Mouse (Mus musculus) heart, adult 18-20 months (tissue): ENCODE data around the gene Disp2. TPM values are rescaled to one million over a fixed set of nuclear protein-coding genes. Genes with fewer than 3 reads are reported as not detected.
A peak's percentile ranks its signal among the peaks of the same experiment; 100 is the strongest.

Source experiments
- DNase-seq, 2 experiments: peaks; one replicate each; pipeline ENCODE4 v3.0.0; 2021 to 2022; ENCODE audit warnings: mixed read lengths in 1 of 2
- total RNA-seq, 2 experiments: library from RNA; stranded (reverse); gene quantifications; 2 replicates each; pipeline ENCODE4 v1.2.3; 2021

Disp2 gene
- total RNA-seq, 2 experiments from 2014 or later = 0.07 TPM; not detected in 1

GRCm38 (mm10) chr2:118786525-118786924, 7.0 kb downstream of the Disp2 start:
- DNase-seq = no peak

GRCm38 (mm10) chr2:118789501-118789900, 10.0 kb downstream of the Disp2 start:
- peak in 1 of 2 experiments; percentile 9 for DNase-seq

DNA sequence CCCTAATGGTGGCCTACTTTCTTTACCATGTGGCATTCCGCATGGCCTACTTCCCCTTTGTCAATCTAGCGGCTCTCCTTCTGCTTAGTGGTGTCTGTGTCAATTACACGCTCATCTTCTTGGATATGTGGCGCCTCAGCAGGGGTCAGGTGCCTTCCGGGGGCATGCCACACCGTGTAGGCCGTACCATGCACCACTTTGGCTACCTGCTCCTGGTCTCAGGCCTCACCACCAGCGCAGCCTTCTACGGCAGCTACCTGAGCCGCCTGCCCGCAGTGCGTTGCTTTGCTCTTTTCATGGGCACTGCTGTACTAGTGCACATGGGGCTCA, 10.7 kb downstream of the Disp2 start:
- no peak for DNase-seq

DNA sequence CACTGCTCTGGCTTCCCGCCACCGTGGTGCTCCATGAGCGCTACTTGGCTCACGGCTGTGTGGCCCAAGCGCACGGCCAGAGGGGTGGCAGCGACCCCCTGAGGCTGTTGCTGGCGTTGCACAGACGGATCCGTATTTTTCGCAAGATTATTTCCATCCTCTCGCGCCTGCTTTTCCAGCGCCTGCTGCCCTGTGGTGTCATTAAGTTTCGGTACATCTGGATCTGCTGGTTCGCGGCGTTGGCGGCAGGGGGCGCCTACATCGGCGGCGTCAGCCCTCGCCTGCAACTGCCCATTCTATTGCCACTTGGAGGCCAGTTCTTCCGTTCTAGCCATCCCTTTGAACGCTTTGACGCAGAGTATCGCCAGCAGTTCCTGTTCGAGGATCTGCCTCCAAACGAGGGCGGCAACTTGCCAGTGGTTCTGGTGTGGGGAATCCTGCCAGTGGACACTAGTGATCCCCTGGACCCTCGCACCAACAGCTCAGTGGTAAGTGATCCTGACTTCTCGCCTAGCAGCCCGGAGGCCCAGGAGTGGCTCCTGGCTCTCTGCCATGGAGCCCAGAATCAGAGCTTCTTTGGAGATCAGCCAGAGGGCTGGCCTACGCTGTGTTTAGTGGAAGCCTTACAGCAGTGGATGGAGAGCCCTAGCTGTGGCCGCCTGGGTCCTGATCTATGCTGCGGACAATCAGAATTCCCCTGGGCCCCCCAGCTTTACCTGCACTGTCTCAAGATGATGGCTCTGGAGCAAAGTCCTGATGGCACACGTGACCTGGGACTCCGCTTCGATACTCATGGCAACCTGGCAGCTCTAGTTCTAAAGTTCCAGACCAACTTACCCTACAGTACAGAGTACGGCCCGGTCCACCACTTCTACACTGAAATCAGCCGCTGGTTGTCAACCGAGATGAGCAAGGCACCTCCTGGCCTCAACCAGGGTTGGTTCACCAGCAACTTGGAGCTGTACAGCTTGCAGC, 11.3 kb downstream of the Disp2 start:
- DNase-seq = peak; percentile 60 to 68

DNA sequence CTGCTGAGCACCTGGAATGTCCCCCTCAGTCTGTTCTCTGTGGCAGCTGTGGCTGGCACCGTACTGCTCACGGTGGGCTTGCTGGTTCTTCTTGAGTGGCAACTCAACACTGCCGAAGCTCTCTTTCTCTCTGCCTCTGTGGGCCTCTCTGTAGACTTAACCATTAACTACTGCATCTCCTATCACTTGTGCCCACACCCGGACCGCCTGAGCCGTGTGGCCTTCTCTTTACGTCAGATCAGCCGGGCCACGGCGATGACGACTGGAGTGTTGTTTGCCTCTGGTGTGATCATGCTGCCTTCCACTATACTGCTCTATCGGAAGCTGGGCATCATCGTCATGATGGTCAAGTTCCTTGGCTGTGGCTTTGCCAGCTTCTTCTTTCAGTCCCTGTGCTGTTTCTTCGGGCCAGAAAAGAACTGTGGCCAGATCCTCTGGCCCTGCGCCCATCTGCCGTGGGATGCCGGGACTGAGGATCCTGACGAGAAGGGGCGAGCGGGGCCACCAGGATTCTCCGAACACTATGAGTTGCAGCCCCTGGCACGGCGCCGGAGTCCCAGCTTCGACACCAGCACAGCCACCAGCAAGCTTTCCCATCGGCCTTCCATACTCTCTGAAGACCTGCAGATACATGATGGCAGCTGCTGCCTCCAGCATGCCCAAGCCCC, 12.2 kb downstream of the Disp2 start:
- no peak for DNase-seq

- DNase-seq = no peak
Measured at GRCm38 (mm10) chr2:118792259-118792613, 12.7 kb downstream of the Disp2 start.

DNA sequence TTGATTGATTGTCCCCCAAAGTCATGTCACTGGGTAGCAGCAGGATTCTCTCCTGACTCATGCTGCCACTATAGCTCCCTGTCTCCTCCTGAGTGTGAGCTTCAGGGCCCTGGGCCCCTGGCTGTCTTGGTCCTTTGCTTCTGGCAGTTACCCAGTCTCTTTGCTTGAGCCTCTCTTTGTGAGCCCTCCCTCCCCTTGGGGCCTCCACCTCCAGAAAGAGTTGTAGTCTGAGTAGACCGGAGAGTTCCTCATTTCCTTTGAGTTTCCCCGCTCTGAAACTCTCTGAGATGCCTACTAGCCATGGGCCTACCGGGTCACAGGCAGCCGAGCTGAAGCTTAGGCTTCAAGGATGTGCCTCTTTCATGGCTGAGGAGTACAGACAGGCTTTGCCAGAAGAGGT, 14.1 kb downstream of the Disp2 start:
- DNase-seq = no peak

- DNase-seq = no peak
Measured at GRCm38 (mm10) chr2:118802542-118803118, 23.1 kb downstream of the Disp2 start.

DNA sequence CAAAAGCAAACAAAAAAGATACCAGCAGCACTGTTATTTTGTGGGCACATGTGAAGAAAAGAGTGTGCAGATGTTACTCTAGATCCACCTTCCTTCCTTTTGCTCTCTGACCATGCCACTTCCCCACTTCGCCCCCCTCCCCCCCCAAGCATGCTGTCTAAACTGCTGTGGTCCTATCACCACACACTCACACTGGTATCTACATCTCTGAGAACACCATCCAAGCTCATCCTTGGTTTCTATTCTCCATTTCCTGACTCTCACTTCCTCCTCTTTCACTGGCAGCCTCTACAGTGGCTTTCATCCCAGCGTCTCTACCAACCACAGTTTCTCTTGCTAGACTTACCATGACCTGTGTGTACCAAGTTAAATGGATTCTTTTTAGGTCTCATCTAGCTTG, 25.0 kb downstream of the Disp2 start:
- DNase-seq = no peak

DNA sequence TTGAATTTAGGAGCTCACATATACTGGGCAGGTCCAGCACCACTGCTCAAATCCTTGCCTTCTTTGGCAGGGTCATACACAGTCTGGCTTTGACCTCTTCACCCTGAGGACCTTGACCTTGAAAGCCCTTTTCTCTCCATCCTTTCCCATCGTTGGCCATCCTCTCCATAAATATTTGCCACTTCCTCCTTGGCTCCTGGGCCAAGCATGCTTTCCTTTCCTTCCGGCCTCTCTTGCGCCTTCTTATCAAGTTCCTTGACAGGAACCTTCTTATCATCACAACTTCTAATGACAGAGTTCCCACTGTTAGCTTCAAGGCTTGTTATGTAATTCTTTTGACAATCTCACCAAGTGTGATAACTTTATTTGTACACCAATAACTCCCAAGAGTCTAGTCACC, 25.6 kb downstream of the Disp2 start:
- DNase-seq = no peak

DNA sequence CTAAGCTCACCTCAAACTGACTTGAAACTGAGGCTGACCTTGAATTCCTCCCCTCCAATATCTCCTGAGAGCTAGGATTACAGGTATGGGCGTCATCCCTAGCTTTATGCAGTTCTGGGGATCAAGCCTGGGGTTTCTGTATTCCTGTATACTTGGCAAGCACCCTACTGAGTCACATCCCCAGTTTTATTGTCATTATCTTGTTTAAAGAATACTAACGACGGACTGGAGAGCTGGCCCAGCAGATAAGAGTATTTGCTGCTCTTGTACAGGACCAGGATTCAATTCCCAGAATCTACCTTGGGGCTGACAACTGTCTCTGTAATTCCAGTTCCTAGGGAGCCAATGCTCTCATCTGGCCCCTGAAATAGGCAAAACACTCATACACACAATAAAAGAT, 26.2 kb downstream of the Disp2 start:
- no peak for DNase-seq

GRCm38 (mm10) chr2:118806860-118807259, 27.3 kb downstream of the Disp2 start:
- peak; percentile 59 to 78 for DNase-seq

DNA sequence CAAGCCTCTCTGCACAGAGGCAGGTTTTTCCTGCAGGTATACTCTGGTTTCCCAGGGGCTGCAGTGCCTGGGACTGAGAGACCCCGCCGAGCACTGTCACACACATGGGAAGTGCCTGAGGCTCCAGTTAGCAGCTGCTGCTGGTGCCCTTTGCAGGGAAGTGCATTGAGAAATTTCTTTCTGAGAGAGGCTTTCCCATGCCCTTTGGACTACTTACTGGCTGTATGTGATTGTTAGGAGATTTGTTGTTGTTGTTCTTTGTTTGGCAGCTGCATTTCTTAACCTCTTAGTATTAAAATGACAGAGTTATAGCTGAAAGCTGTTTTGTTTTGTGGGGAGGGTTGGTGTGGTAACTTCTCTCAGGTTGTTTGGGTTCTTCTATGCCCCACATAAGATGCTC, 31.3 kb downstream of the Disp2 start:
- DNase-seq = no peak

GRCm38 (mm10) chr2:118812724-118813123, 33.2 kb downstream of the Disp2 start:
- no peak for DNase-seq

DNA sequence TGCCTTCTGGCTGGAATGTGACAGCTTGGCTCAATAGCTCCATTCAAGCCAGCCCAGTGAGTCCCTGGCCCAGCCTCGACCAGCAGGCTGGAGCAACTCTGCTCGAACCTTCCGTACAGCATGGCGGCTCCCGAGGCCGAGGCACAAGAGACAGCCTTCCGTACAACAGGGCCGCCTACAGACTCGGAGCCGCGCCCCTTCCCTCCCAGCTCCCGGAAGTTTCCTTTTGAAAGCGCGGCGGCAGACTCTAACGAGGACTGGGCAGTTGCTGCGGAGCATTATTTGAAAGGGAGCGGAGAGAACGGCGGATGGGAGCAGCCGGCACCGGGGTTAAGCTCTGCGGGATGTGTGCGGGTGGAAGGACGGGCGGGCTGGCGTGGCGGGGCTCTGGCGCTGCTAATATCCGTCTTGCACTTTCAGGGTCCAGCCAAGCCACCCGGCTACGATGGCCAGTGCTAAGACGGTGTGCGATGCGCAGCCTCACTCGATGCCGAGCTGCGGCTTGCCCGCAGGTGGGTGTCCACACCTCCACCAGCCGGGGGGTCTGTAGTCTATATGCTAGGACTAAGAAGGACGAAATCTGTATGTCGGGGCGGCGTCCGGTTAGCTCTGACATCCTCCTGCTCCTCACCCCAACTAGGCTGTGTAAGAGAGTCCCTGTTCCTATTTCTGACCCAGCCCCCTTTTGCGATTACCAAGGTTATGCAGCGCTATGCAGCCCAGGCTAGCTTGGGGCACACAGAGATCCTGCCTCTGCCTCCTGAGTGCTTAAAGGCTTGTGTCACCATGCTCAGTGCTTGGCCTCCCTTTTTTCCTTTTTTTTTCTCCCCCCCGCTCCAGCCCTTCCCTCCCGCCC, 34.7 kb downstream of the Disp2 start, which contains the start of gene Knstrn:
Gene Knstrn (plus strand): TSS at position 23 of the 856 bp plus-strand sequence.
- peak; percentile 92 to 94 for DNase-seq

GRCm38 (mm10) chr2:118822800-118823199, 43.3 kb downstream of the Disp2 start:
- DNase-seq = no peak

DNA sequence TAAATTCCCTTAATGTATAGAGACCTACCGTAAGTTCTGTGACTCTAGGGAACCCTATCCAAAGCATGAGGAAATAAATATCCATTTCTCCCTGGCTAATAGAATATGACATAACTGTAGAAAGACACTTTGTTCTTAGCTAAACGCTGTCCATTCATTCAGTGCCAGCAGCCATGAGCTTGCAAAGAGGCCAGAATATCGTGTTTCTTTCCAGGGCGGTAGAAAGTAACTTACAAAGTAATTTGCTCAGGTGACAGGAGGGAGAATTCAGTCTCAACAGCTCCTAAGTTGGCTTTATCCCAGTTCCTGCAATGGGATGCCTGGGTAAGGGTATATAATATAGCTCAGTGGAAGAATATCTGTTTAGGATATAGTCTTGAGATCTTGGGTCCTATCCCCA, 44.9 kb downstream of the Disp2 start:
- DNase-seq = no peak

- DNase-seq = no peak
Measured at GRCm38 (mm10) chr2:118829096-118829495, 49.6 kb downstream of the Disp2 start.

DNA sequence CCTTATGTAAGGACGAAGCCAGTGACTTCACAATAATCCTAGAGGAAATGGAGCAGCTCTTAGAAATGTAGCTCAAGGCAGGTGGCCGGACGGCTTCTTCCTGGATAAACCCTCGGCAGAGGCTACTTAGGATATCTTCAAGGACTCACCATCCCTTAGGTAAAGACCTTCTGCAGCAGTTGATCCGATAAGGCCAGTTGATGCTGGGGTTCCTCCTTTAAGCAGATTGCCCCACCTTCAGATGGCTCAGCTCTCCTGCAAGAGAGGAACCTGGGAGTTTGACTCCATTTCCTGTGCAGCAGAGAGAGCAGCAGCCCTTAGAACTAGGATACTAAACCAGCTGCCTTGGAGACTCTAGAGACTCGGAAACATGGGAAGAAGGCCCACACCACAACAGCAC, 54.5 kb downstream of the Disp2 start:
- no peak for DNase-seq

DNA sequence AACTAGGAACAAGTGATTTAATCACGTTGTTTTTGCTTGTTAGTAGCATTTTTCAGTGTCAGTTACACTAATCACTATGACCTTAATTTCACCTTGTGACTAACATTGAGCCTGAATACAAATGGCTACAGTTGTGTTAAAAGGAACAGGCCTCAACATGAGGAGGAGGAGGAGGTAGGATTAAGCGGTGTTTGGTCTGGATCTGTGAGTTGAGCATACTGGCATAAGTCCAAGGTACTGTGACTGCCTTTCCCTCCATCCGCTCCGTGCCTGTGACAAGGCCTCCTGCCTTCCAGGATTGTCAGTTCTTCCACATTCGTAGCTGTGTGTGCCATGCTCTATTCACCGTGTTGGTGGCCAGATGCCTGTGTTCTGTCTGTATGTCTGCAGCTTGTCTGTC, 55.6 kb downstream of the Disp2 start:
- DNase-seq = no peak

- DNase-seq = no peak
Measured at GRCm38 (mm10) chr2:118838330-118838729, 58.8 kb downstream of the Disp2 start.

DNA sequence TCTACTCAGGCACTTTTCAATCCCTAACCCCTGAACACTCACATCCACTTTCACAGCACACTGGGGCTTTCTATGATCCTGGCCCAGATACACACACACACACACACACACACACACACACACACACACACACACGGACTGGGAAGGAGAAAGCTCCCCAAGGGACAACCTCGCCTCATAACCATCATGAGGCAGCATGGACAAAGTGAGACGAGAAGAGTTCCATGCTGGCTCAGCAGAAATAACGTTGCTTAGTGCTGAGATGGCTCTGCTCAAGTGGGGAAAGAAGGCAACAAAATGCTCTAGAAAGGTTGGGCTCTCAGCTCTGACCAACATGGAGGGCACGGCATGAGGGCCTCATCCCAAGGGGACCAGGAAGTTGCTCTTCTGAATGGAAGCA, 61.7 kb downstream of the Disp2 start:
- no peak for DNase-seq
